Mouse (Mus musculus): ENCODE data around the gene Golga2.

- TF ChIP-seq CTCF (IDR thresholded peaks at IDR 0.05; ENCODE audit: borderline replicate concordance, insufficient read depth, low read depth, low read length) (no peak), POLR2A (IDR thresholded peaks at IDR 0.05; ENCODE audit: borderline replicate concordance, insufficient read depth, low read length) (no peak)
These were observed 53.9 kb downstream of the Golga2 start for GRCm38 (mm10) chr2:32340836-32341633.
